Comparison of ENCODE assay signal across 22 mouse cellular contexts in the genomic region with DNA sequence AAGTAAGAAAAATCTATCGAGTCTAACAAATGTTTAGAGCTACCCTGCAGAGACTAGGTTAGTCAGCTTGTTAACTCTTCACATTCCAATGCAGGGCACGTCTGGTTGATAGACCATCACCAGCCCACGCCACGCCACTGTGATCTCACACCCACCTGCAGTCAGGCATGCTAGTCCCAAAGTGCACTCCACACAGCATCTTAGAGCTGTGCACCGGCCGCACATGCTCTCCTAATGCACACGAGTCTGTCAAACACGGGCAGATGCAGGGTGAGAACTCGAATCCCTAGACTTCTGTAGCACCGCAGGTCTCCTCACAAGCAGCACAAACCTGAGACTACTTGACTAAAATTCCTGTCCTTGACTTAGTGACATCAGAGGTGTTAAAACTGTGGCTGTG. TPM values are rescaled to one million over a fixed set of nuclear protein-coding genes. Genes with fewer than 3 reads are reported as not detected.
DNase-seq lines count a peak whose midpoint lies in the region; ATAC-seq lines count a peak whose summit lies in the region.
"Had no signal": no experiment of that assay in that cellular context is flagged by ENCODE, and none has a peak within 500 bp of the region (broad histone marks: within the 10 kb centered on the region; RNA-seq: fewer than 3 reads in every experiment).

No protein-coding gene starts in this region.

- H3K36me3 ChIP-seq in heart, embryonic 12.5 days: no peaks in the 10 kb centered on the region
- peaks cover 34% of the 10 kb centered on the region for H3K36me3 ChIP-seq in megakaryocyte, embryonic 14.5 days (replicated peaks; ENCODE audit: low read length)
- H3K36me3 ChIP-seq in liver, embryonic 12.5 days: peaks cover 28% of the 10 kb centered on the region
- H3K36me3 ChIP-seq: forebrain, embryonic 12.5 days; neural tube, embryonic 15.5 days had no signal

- peaks cover 29% of the 10 kb centered on the region for H3K4me1 ChIP-seq in heart, embryonic 12.5 days (replicated peaks)
- peaks cover 75% of the 10 kb centered on the region for H3K4me1 ChIP-seq in megakaryocyte, embryonic 14.5 days
- H3K4me1 ChIP-seq in liver, embryonic 12.5 days: peaks cover 78% of the 10 kb centered on the region

- no peak overlapping the region for H3K4me2 ChIP-seq in heart, embryonic 12.5 days
- H3K4me2 ChIP-seq in liver, embryonic 12.5 days: peak overlapping the region; percentile 86
- H3K4me2 ChIP-seq: forebrain, embryonic 12.5 days; limb, embryonic 15.5 days; midbrain, embryonic 13.5 days; neural tube, embryonic 15.5 days had no signal

- H3K9ac ChIP-seq in heart, embryonic 12.5 days: no peak overlapping the region
- peak overlapping the region; percentile 78 for H3K9ac ChIP-seq in liver, embryonic 12.5 days
- H3K9ac ChIP-seq: forebrain, embryonic 12.5 days; limb, embryonic 15.5 days; midbrain, embryonic 13.5 days; neural tube, embryonic 15.5 days had no signal

- H3K4me3 ChIP-seq in heart, embryonic 12.5 days: peak overlapping the region; percentile 15
- peak overlapping the region; percentile 80 for H3K4me3 ChIP-seq in megakaryocyte, embryonic 14.5 days (replicated peaks)
- H3K4me3 ChIP-seq in liver, embryonic 12.5 days: peak overlapping the region; percentile 60
- H3K4me3 ChIP-seq: forebrain, embryonic 12.5 days; limb, embryonic 15.5 days; midbrain, embryonic 13.5 days; myocyte; neural tube, embryonic 15.5 days had no signal

- 85% methylated on average over 10 of the region's 10 CpGs for WGBS in heart, embryonic 12.5 days
- 74% methylated on average over 10 of the region's 10 CpGs for WGBS in liver, embryonic 12.5 days (ENCODE audit: insufficient replicate concordance)

- H3K27ac ChIP-seq in heart, embryonic 12.5 days (ENCODE audit: poor library complexity, severe bottlenecking): no peak overlapping the region
- peak overlapping the region; percentile 98 for H3K27ac ChIP-seq in liver, embryonic 12.5 days
- H3K27ac ChIP-seq: forebrain, embryonic 12.5 days; kidney, postnatal 0 days; limb, embryonic 15.5 days; macrophage; midbrain, embryonic 13.5 days; neural tube, embryonic 15.5 days had no signal

- ATAC-seq in heart, embryonic 12.5 days (ENCODE audit: insufficient number of reproducible peaks, low FRiP score): no peak
- no peak for ATAC-seq in megakaryocyte, adult 5-6 weeks (ENCODE audit: poor library complexity, severe bottlenecking)
- no peak for ATAC-seq in liver, embryonic 12.5 days
- ATAC-seq: hindbrain, embryonic 16.5 days; intestine, postnatal 0 days; midbrain, embryonic 13.5 days had no signal

- no peaks in the 10 kb centered on the region for H3K9me3 ChIP-seq in heart, embryonic 12.5 days (replicated peaks)
- no peaks in the 10 kb centered on the region for H3K9me3 ChIP-seq in megakaryocyte, embryonic 14.5 days
- no peaks in the 10 kb centered on the region for H3K9me3 ChIP-seq in liver, embryonic 12.5 days (replicated peaks)
- H3K9me3 ChIP-seq: forebrain, embryonic 12.5 days; limb, embryonic 15.5 days; midbrain, embryonic 13.5 days; neural tube, embryonic 15.5 days had no signal

- H3K27me3 ChIP-seq in heart, embryonic 12.5 days (replicated peaks): peaks cover 77% of the 10 kb centered on the region
- H3K27me3 ChIP-seq in megakaryocyte, embryonic 14.5 days (replicated peaks): no peaks in the 10 kb centered on the region
- H3K27me3 ChIP-seq in liver, embryonic 12.5 days (replicated peaks): no peaks in the 10 kb centered on the region
- H3K27me3 ChIP-seq: forebrain, embryonic 12.5 days; limb, embryonic 15.5 days; midbrain, embryonic 13.5 days; neural tube, embryonic 15.5 days had no signal

- no peak for DNase-seq in heart, adult 11 months
- no peak for DNase-seq in adrenal gland, adult 8-10 months
- no peak for DNase-seq in cerebellum, adult 11 months
- DNase-seq: cerebellum, adult 11-12 months; gastrocnemius, postnatal 14 days; heart, postnatal 14 days; layer of hippocampus, adult 9-11 months; right cerebral cortex, postnatal 4 days; thymus, postnatal 36 days had no signal

RNA-seq across cellular contexts. Expression of a gene that starts 47.3 kb away (rescaled TPM):
- 5.2 and 5.4 TPM in 2 replicates for polyA plus RNA-seq in heart, embryonic 12.5 days (2016; fragmentation: Nextera tagmentation; extraction: Ambion mirVana)
- polyA plus RNA-seq in megakaryocyte, embryonic 14.5 days (2012; ENCODE audit: insufficient read depth, low replicate concordance): 2.0 TPM in 1 of 2 replicates, not detected in the other
- 10.1 and 10.5 TPM in 2 replicates for total RNA-seq in megakaryocyte, adult 5-6 weeks (2015)
- total RNA-seq in megakaryocyte, adult 5-6 weeks (2017): 13.2 and 15.0 TPM in 2 replicates
- 10.0 and 10.7 TPM in 2 replicates for polyA plus RNA-seq in liver, embryonic 12.5 days (2016; fragmentation: Nextera tagmentation; extraction: Ambion mirVana)
- 10 to 100 TPM; 62.7 to 75.1 (median 65.4) TPM for total RNA-seq in adrenal gland, adult 8-10 months (2022)

Comparison
In these comparisons a context has a peak if more than half of its experiments do, and no peak if none do; other contexts are left out.
1. H3K4me3 ChIP-seq: peak in every context shown above with its lines; median percentile 80 in megakaryocyte, embryonic 14.5 days; 60 in liver, embryonic 12.5 days; 15 in heart, embryonic 12.5 days.